Mouse (Mus musculus) liver, adult 2 months (tissue): ENCODE results near the gene Nlrx1.

Experiments used
- CTCF ChIP-seq: fragments of 200-500 bp; IDR thresholded peaks from 2 replicates; pipeline ENCODE4 v1.5.1; 2011; ENCODE audit warnings: low read depth, low read length, control low read depth
- POLR2A ChIP-seq: fragments of 200-500 bp; IDR thresholded peaks from 2 replicates; pipeline ENCODE4 v1.6.1; 2011; ENCODE audit warnings: low read length, control low read depth; ENCODE audit not compliant: insufficient read depth; ENCODE audit errors: extremely low read depth

DNA sequence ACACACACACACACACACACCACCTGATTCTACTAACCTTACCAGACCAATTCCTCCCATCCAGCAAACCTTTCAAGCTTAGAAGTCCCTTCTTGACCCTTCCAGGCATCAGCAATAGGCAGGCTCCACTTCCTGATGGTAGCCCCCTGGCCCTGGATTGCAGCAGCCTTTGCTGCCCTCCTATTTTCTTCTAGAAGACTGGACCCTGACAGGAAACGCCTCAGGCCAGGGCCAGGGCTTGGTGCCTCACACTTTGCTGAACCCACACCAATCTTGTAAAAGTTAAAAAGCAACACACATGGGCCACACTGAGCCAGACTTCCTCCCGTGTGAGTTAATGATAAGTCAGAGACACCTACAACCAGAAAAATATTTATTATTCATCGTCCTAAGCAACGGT, 31.3 kb downstream of the Nlrx1 start:
- TF ChIP-seq CTCF (no peak), POLR2A (no peak)
